Mouse (Mus musculus) gastrocnemius, postnatal 4 days (tissue): ENCODE measurements around the gene Chrd. TPM values are rescaled to one million over a fixed set of nuclear protein-coding genes. Genes with fewer than 3 reads are reported as not detected.

Experiments
- DNase-seq, 2 experiments: peaks; one replicate each; pipeline ENCODE4 v3.0.0; 2021 to 2022; ENCODE audit warnings: low spot score in 2 of 2, mixed read lengths in 2 of 2
- long read RNA-seq, 2 experiments: library from polyadenylated mRNA; stranded (forward); transcript quantifications; one replicate each; pipeline ENCODE4 v2.0.0; 2021
- total RNA-seq, 2 experiments: library from RNA; stranded (reverse); gene quantifications; 2 replicates each; pipeline ENCODE4 v1.2.3; 2021

Chrd gene
- 10 to 100 TPM; 10.6 to 10.7 TPM for total RNA-seq
- long read RNA-seq, experiment 1, partial matches to known transcripts, result 1 of 11 reads
- long read RNA-seq, experiment 1, other reads (novel, unspliced or antisense), result 4 of 11 reads
- long read RNA-seq, experiment 2, partial matches to known transcripts, result 4 of 16 reads
- long read RNA-seq, experiment 2, other reads (novel, unspliced or antisense), result 10 of 16 reads

GRCm38 (mm10) chr16:20732925-20733730, at the start of gene Chrd:
Gene Chrd, plus strand, starts transcription at chr16:20733127.
- peak; percentile 71 to 82 for DNase-seq

DNA sequence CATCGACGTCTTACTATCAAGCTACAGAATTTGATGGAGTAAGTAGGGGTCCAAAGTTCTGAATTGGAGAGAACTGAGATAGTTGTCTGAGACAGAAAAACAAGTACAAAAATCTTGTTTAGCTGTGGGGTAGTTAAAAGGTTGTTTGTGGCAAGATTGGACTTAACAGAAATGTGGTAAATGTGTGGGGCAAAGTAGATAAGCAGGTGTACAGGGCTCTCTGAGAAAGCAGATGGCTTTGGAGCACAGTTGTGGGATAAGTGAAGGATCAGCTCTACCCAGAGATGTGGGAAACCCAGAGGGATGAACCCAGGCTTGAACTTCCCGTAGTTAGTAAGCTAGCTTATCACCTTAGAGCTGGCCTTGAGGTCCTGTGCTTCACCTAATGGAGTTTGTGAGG, 42.2 kb upstream of the Chrd start:
- no peak for DNase-seq

GRCm38 (mm10) chr16:20691617-20692016, 41.3 kb upstream of the Chrd start:
- no peak for DNase-seq

DNA sequence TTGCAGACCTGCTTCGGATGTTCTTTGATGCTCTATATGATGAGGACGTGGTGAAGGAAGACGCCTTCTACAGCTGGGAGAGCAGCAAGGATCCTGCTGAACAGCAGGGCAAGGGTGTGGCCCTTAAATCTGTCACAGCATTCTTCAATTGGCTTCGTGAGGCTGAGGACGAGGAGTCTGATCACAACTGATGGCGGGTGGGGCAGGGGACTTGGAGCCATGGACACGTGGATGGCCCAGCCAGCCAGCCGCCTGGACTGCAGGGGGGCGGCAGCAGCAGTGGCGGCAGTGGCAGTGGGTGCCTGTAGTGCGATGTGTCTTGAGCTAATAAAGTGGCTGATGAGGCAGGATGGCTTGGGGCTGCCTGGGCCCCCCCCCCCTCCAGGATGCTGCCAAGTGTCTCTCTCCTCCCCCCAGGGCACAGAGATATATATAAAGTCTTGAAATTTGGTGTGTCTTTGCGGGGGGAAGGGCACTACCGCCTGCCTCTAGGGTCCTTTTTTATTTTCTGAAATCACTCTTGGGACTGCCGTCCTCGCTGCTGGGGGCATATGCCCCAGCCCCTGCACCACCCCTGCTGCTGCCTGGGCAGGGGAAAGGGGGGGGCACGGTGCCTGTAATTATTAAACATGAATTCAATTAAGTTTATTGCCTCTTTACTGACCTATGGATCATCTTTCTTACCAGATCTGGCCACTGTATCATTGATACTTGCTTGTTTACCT, 40.5 kb upstream of the Chrd start:
- DNase-seq, result no peak

DNA sequence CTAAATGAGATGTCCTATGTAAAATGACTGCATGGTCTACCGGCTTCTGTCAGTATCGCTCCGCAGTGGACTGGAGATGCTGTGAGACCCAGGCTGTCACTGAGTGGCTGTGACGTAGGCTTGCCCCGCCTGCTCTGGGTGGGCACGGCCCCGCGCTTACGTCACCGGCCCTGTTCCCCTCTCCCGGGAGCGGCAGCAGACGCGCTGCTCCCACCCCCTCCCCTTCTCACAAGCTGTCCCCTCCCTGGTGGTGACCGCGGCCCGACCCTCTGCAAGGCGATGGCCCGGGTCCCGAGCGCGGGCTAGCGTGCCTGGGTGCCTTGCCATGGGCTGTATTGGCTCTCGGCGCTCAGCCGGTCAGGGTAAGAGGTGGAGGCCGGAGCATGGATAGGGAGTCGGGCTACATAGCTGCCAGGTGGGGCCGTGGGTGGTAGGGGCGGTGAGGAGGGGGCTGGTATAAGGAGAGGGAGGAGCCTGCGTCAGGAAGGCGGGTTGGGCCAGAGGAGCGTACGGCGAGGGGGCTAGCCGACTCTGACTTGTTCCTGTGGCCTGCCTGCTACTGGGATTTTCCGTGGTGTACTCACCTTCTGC, 39.7 kb upstream of the Chrd start, which contains the start of gene Fam131a:
Gene Fam131a, plus strand, starts transcription at position 131 of the 591 bp plus-strand sequence.
- DNase-seq, result peak; percentile 75 to 87

GRCm38 (mm10) chr16:20694781-20695180, 38.1 kb upstream of the Chrd start:
- DNase-seq, result peak in 1 of 2 experiments; percentile 58

- DNase-seq, result peak; percentile 81 to 85
Observed at GRCm38 (mm10) chr16:20695622-20696323, 37.2 kb upstream of the Chrd start.

- no peak for DNase-seq
Observed at GRCm38 (mm10) chr16:20699266-20699665, 33.7 kb upstream of the Chrd start.

DNA sequence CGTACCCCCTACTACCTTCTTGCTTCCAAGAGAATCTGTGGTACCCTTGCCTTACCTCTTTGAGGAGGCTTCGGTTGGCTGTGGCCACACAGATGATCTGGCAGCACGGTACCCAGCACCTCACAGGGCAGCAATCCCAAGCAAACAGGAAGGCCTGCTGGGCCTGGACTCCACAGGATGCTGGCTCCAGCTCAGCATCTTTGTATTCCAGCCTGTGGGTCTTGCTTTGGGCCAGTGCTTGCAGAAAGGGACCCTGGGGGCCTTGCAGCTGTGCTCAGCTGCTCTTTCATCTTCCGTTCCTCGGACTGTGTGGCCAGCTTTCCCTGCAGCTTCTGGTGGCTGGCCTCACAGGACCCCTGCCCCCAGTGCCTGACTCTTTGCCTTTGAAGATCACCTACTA, 32.9 kb upstream of the Chrd start:
- DNase-seq, result no peak

GRCm38 (mm10) chr16:20701316-20701715, 31.6 kb upstream of the Chrd start:
- DNase-seq, result no peak

- DNase-seq, result no peak
Observed at GRCm38 (mm10) chr16:20701729-20702521, 31.0 kb upstream of the Chrd start.

DNA sequence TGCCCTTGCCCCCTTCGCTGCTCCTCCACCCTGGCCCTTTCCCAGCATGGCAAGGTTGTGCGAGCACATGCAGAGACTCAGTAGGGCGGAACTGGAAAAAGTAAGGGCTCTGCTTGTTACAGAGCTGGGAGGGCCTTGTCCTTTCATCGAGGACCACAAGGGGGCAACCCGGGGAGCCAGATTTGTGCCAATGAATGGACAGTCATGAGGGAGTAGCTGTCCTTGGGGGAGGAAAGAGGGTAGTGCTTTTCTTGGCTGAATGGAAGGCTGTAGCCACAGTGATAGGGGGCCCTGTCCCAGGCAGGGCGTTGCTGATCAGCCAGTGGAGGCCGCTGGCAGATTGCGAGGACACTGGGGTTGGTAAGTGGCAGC, 30.4 kb upstream of the Chrd start:
- peak in 1 of 2 experiments; percentile 71 for DNase-seq

- DNase-seq, result no peak
Observed at GRCm38 (mm10) chr16:20703071-20703470, 29.9 kb upstream of the Chrd start.

DNA sequence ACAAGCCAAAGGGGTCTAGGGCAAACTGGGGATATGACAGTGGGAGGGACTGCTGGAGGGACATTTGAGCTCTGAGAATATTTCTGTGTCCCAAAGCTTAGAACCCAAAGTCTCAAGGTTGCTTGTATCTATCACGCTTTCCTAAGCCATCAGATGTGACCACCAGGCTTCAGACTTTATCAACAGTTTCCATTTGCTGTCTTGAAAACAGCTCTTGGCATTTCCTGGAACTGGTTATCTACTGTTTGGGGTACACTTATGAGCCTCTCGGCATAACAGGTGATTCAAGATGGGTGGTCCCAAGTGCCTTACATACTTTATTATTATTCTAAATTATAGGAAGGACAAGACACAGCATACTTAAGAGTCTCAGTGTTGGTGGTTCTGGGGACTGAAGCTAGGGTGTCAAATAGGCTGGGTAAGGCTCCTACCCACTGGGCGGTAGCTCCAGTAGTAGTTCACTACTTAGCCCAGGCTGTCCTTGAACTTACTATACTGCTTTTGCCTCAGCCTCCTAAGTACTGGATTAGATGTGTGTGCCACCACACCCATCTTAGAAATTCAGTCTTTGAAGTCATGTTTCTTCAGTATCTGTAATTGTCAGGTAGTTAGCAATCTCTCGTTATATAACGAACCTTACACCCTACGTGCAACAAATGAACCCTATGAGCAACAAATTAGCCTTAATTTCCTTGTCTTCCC, 29.1 kb upstream of the Chrd start:
- no peak for DNase-seq

GRCm38 (mm10) chr16:20705786-20706185, 27.1 kb upstream of the Chrd start:
- DNase-seq, result no peak

DNA sequence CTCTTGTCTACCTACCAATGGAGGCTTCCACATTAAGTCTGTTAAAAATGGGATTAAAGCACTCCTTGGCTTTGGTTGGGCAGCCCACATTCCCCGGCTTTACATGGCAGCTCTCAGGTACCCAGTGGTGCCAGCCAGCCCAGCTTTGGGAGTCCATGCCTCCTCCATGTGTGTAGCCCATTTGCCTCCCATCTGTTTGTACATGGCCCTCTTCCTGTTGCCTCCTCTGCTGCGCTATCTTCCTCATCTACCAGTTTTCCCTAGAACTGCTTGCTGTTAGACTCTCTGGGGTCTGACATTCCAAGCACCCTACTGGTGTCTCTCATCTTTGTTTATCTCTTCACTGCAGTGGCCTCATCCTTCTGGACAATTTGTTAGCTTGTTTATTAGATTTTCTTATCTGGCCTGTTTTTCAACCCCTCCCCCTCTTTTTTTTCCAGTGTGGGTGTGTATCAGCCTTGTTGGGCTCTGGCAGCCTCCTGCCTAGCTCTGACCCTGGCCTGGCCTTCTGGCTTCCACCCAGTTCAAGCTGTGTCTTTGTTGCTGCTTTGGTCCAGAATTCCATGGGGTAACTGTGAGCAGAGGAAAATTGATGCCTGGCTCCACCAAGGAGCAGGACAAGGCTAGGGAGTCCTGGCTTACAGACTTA, 26.4 kb upstream of the Chrd start:
- DNase-seq, result no peak

- no peak for DNase-seq
Observed at GRCm38 (mm10) chr16:20708220-20708938, 24.5 kb upstream of the Chrd start.
